Mouse (Mus musculus) neural tube, embryonic 11.5 days (tissue): ENCODE measurements around the gene Ankrd53. TPM values are rescaled to one million over a fixed set of nuclear protein-coding genes. Genes with fewer than 3 reads are reported as not detected.

Source experiments
- ATAC-seq: fragments of 200-750 bp; cut with Nextera tagmentation; 2 replicates; pipeline ENCODE4 v1.8.0; 2017; ENCODE audit warnings: moderate number of reproducible peaks, mild to moderate bottlenecking, moderate TSS enrichment, moderate library complexity; ENCODE audit not compliant: insufficient read depth, low FRiP score, low TSS enrichment
- DNase-seq: peaks from one replicate; pipeline ENCODE4 v3.0.0-alpha.2; 2015; ENCODE audit warnings: low spot score
- H3K27ac ChIP-seq: fragments of 300-500 bp; sonication (generic); 2 replicates; pipeline ENCODE4 v1.5.1; 2014; ENCODE audit warnings: low read depth, mild to moderate bottlenecking, low read length
- H3K27me3 ChIP-seq: fragments of 300-500 bp; sonication (generic); 2 replicates; pipeline ENCODE4 v1.6.1; 2014; ENCODE audit warnings: mild to moderate bottlenecking, low read length, mixed read lengths; ENCODE audit not compliant: control insufficient read depth, insufficient read depth
- H3K36me3 ChIP-seq: fragments of 300-500 bp; sonication (generic); 2 replicates; pipeline ENCODE4 v1.6.1; 2014; ENCODE audit warnings: mild to moderate bottlenecking, low read length, moderate library complexity, mixed read lengths; ENCODE audit not compliant: control insufficient read depth, insufficient read depth
- H3K4me1 ChIP-seq: fragments of 300-500 bp; sonication (generic); 2 replicates; pipeline ENCODE4 v1.6.1; 2014; ENCODE audit warnings: low read length, mixed read lengths; ENCODE audit not compliant: control insufficient read depth, insufficient read depth
- H3K4me2 ChIP-seq: fragments of 300-500 bp; sonication (generic); 2 replicates; pipeline ENCODE4 v1.6.1; 2014; ENCODE audit warnings: low read depth, mild to moderate bottlenecking, moderate library complexity
- H3K4me3 ChIP-seq: fragments of 300-500 bp; sonication (generic); 2 replicates; pipeline ENCODE4 v1.5.1; 2014; ENCODE audit warnings: low read depth, low read length
- H3K9ac ChIP-seq: fragments of 300-500 bp; sonication (generic); 2 replicates; pipeline ENCODE4 v1.6.1; 2014; ENCODE audit warnings: mild to moderate bottlenecking, low read length
- H3K9me3 ChIP-seq: fragments of 300-500 bp; sonication (generic); 2 replicates; pipeline ENCODE4 v1.6.1; 2016; ENCODE audit warnings: low read length; ENCODE audit not compliant: control insufficient read depth
- WGBS: fragments of 180-500 bp; shearing (Covaris S2); extraction: QIAGEN DNeasy Blood & Tissue Kit; methylation state at CpG from one replicate; pipeline ENCODE4 v1.1.7; 2014; 5-methylcytosine and 5-hydroxymethylcytosine counted together
- polyA plus RNA-seq: library from polyadenylated mRNA; unstranded; fragments of >200 nt; fragmentation: Nextera tagmentation; extraction: Ambion mirVana; gene quantifications from 2 replicates; pipeline ENCODE4 v1.2.1, GENCODE M21; 2014

The Ankrd53 gene
- polyA plus RNA-seq, 1 experiment from 2014 or later, result not detected

- whole genome bisulfite sequencing, result 17% methylated on average over 13 of the region's 13 CpGs
- peak overlapping the region; percentile 81 for H3K9ac ChIP-seq
- H3K4me3 ChIP-seq, result peak overlapping the region; percentile 62
- H3K27ac ChIP-seq, result peak overlapping the region; percentile 89
- H3K4me2 ChIP-seq, result peak overlapping the region; percentile 91
- no peaks in the 10 kb centered on the region for H3K36me3 ChIP-seq
- 0 out of 2 replicates have a peak, but pooled peaks cover 7% of the 10 kb centered on the region for H3K4me1 ChIP-seq
- ATAC-seq (no peak; the same call in 1 of the 2 replicates), DNase-seq (no peak)
- H3K9me3 ChIP-seq, result no peaks in the 10 kb centered on the region
- no peaks in the 10 kb centered on the region for H3K27me3 ChIP-seq
Observed at GRCm38 (mm10) chr6:83795492-83795900, 33.1 kb downstream of the Ankrd53 start.

DNA sequence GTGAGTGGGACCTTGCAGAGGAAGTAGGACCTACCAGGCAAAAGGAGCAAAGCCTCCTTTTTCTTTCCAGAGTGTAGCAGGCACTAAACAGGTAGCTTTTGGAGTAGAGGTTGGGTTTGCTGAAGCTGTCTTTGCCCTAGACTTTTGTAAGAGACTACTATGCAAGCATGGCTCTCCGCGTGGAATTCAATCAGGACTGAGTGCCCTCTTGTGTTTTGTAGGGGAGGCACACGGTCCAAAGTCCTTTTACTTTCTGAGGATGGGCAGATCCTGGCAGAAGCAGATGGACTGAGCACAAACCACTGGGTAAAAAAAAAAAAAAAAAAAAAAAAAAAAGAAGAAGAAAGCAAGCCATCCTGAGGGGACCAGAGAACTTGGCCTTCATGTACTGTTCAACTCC lies 34.2 kb downstream of the Ankrd53 start:
- H3K27me3 ChIP-seq, result no peaks in the 10 kb centered on the region
- no peak overlapping the region for H3K4me3 ChIP-seq
- peaks cover 3% of the 10 kb centered on the region; the same call in 1 of the 2 replicates for H3K36me3 ChIP-seq
- no peaks in the 10 kb centered on the region for H3K9me3 ChIP-seq
- no peak overlapping the region for H3K4me2 ChIP-seq
- H3K9ac ChIP-seq, result no peak overlapping the region
- WGBS, result 64% methylated on average over 3 of the region's 3 CpGs
- H3K4me1 ChIP-seq, result 0 out of 2 replicates have a peak, but pooled peaks cover 7% of the 10 kb centered on the region
- ATAC-seq (no peak), DNase-seq (no peak)
- H3K27ac ChIP-seq, result no peak overlapping the region

DNA sequence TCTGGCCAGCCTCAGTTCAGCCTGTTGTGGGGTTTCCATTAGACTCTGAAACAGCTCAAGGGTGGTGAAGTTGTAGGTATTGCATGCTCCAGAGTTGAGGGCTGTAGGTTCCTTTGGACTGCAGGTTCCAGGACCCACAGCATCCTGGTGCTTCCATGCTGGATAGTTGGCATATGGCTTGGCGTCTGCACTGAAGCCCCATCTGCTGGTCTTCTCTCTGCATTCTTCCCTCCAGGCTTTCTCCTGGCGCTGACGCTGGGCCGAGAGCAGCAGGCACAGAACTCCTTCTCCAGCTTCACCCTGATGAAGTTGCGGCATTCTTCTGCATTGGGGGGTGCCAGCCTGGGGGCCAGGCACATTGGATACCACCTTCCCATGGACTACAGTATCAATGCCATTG lies 39.6 kb downstream of the Ankrd53 start:
- Histone ChIP-seq H3K27ac (no peak overlapping the region), H3K4me2 (no peak overlapping the region), H3K4me3 (no peak overlapping the region), H3K9me3 (no peaks in the 10 kb centered on the region), H3K27me3 (no peaks in the 10 kb centered on the region), H3K9ac (no peak overlapping the region), H3K4me1 (no peaks in the 10 kb centered on the region), H3K36me3 (peaks cover 8% of the 10 kb centered on the region)
- no peak for DNase-seq
- 90% methylated on average over 5 of the region's 5 CpGs for WGBS
- no peak for ATAC-seq

DNA sequence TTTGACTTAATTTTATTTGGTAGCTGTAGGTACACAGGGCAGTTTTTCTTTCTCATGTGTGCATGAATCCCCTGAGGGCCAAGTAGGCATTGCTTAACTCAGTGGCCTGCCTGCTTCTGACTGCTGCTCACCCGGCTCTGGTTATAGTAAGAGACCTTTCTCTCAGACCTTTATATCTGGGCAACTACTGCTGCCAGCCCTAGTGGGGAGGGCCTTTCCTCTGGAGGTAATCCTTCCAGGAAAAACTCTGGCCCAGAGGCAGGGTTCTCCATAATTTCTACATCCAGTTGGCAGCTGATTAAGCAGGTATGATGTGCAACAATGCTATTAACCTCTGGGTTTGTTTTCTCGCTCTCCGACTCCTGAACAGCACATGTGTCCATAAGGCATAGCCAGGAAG lies 40.4 kb downstream of the Ankrd53 start:
- Histone ChIP-seq H3K27ac (no peak overlapping the region), H3K4me1 (no peaks in the 10 kb centered on the region), H3K27me3 (no peaks in the 10 kb centered on the region), H3K4me3 (no peak overlapping the region), H3K9ac (no peak overlapping the region), H3K4me2 (no peak overlapping the region), H3K36me3 (peaks cover 8% of the 10 kb centered on the region), H3K9me3 (no peaks in the 10 kb centered on the region)
- 90% methylated on average over 3 of the region's 3 CpGs for WGBS
- ATAC-seq (no peak), DNase-seq (no peak)

DNA sequence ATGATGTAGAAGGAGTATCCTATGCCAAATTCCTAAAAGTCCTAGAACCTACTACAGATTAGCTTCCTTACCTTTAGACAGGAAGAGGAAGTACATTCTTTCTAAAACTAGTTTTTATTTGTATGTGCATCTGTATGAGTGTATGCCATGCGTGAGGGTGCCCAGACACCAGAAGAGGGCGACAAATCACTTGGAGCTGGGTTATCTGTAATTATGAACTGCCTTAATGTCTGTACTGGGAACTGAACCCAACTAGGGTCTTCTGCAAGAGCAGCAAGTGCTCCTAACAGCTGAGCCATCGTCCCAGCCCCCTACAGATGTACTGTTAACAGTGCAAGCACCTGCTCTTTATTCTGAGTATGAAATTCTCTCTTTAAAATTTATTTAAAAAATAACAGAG lies 53.4 kb downstream of the Ankrd53 start:
- no peak overlapping the region for H3K27ac ChIP-seq
- no peak overlapping the region for H3K9ac ChIP-seq
- no peaks in the 10 kb centered on the region; the same call in 1 of the 2 replicates for H3K36me3 ChIP-seq
- H3K4me3 ChIP-seq, result no peak overlapping the region
- H3K9me3 ChIP-seq, result peaks cover 5% of the 10 kb centered on the region; the same call in 1 of the 2 replicates
- H3K4me2 ChIP-seq, result no peak overlapping the region
- 93% methylated on average over 3 of the region's 3 CpGs for WGBS
- no peak for DNase-seq
- no peaks in the 10 kb centered on the region for H3K4me1 ChIP-seq
- H3K27me3 ChIP-seq, result no peaks in the 10 kb centered on the region
- no peak for ATAC-seq

Other genes starting within 250 kb of the Ankrd53 start
- gene Actg2, start 226.4 kb upstream of the Ankrd53 start, polyA plus RNA-seq, result 0.66 and 1.8 TPM in 2 replicates
- 24.7 and 27.9 TPM in 2 replicates for gene Stambp, start 189.9 kb upstream of the Ankrd53 start, polyA plus RNA-seq
- gene Clec4f, start 106.5 kb upstream of the Ankrd53 start, polyA plus RNA-seq, result not detected in 2 replicates
- gene Cd207, start 84.8 kb upstream of the Ankrd53 start, polyA plus RNA-seq, result not detected in 2 replicates
- gene Vax2, start 51.4 kb upstream of the Ankrd53 start, polyA plus RNA-seq, result not detected in 2 replicates
- gene Atp6v1b1, start 19.7 kb upstream of the Ankrd53 start, polyA plus RNA-seq, result not detected in 2 replicates
- 56.7 and 57.7 TPM in 2 replicates for gene Tex261, start 13.2 kb downstream of the Ankrd53 start, polyA plus RNA-seq
- gene Nagk, start 32.3 kb downstream of the Ankrd53 start, polyA plus RNA-seq, result 36.1 and 36.4 TPM in 2 replicates
- gene Paip2b, start 69.1 kb downstream of the Ankrd53 start, polyA plus RNA-seq, result 19.1 and 21.9 TPM in 2 replicates
- 98.1 and 102 TPM in 2 replicates for gene Zfp638, start 104.5 kb downstream of the Ankrd53 start, polyA plus RNA-seq
- gene Dysf, start 245.9 kb downstream of the Ankrd53 start, polyA plus RNA-seq, result 6.3 and 6.7 TPM in 2 replicates